Mouse (Mus musculus) spleen, postnatal 10 days (tissue): ENCODE results near the gene H3f3a.

ENCODE experiments used
- DNase-seq, 2 experiments: peaks; one replicate each; pipeline ENCODE4 v3.0.0; 2021 to 2022; ENCODE audit warnings: low spot score in 2 of 2

H3f3a gene

DNA sequence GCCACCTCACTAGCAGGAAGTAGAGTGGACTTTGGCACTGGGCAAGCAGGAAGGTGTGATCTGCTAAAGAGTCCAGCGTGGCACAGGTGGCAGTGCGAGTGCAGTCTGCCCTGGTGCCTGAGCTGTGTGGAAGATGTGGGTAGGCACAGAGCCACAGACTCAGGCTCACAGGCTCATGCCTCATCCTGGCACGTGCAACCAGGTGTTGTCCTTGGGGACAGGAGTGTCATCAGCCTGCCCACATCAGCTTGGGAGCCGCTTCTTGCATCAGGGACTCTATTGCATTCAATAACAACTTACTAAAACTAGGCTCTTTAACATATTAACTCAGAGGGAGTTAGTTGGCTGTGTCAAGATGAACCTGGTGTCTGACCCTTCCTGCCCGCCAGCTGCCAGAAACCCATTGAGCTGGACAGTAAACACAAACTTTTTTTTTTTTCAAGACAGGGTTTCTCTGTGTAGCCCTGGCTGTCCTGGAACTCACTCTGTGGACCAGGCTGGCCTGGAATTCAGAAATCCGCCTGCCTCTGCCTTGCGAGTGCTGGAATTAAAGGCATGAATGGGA, 55.7 kb downstream of the H3f3a start:
- no peak for DNase-seq

- no peak for DNase-seq
These were observed 56.3 kb downstream of the H3f3a start for GRCm38 (mm10) chr1:180757252-180757955.

DNA sequence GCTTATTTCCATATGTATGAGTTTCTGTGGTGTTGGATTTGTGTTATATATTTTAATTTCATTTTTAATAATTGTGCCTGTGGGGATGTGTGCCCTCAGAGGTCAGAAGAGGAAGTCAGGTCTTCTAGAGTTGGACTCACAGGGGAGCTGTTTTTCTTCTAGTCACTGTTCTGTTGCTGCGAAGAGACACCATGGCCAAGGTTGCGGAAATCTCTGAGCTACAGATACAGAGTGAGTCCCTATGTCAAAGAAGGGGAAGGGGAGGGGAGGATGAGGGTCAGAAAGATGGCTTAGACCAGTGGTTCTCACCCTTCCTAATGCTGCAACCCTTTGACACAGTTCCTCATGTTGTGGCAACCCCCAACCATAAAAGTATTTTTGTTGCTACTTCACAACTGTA, 57.0 kb downstream of the H3f3a start:
- DNase-seq, result no peak

GRCm38 (mm10) chr1:180754376-180754775, 59.4 kb downstream of the H3f3a start:
- DNase-seq, result no peak

GRCm38 (mm10) chr1:180752115-180752514, 61.6 kb downstream of the H3f3a start:
- no peak for DNase-seq
